Mouse (Mus musculus) myocyte (in vitro differentiated cells): ENCODE data around the gene Parvb. TPM values are rescaled to one million over a fixed set of nuclear protein-coding genes. Genes with fewer than 3 reads are reported as not detected.

Experiments used
- H3K27me3 ChIP-seq: one replicate; pipeline ENCODE4 v1.6.1; 2011; ENCODE audit not compliant: control insufficient read depth, insufficient read depth, insufficient read length
- H3K36me3 ChIP-seq: one replicate; pipeline ENCODE4 v1.6.1; 2011; ENCODE audit not compliant: control insufficient read depth, insufficient read depth
- H3K4me2 ChIP-seq: one replicate; pipeline ENCODE4 v1.6.1; 2011; ENCODE audit warnings: low read depth, control low read depth
- H3K4me3 ChIP-seq: one replicate; pipeline ENCODE4 v1.5.1; 2011; ENCODE audit warnings: mild to moderate bottlenecking, control low read depth, moderate library complexity
- H3K79me2 ChIP-seq: one replicate; pipeline ENCODE4 v1.6.1; 2011; ENCODE audit not compliant: control insufficient read depth, insufficient read depth
- H3ac ChIP-seq: one replicate; pipeline ENCODE4 v1.6.1; 2011; ENCODE audit not compliant: control insufficient read depth, insufficient read length
- CEBPB ChIP-seq: IDR thresholded peaks from 2 replicates; pipeline ENCODE4 v1.6.1; 2011; ENCODE audit warnings: mild to moderate bottlenecking, moderate library complexity; ENCODE audit not compliant: poor library complexity, insufficient read depth, severe bottlenecking
- E2F4 ChIP-seq: IDR thresholded peaks from one replicate; pipeline ENCODE4 v1.6.1; 2011; ENCODE audit warnings: mild to moderate bottlenecking, control low read depth, moderate library complexity; ENCODE audit not compliant: insufficient read depth
- MAX ChIP-seq: IDR thresholded peaks from one replicate; pipeline ENCODE4 v1.6.1; 2011; ENCODE audit warnings: low read depth, mild to moderate bottlenecking, control low read depth
- MYOD1 ChIP-seq, 3 experiments: IDR thresholded peaks; one replicate each; pipeline ENCODE4 v1.6.1; 2011; ENCODE audit warnings: control low read depth in 2 of 3, low read depth in 2 of 3, mild to moderate bottlenecking in 2 of 3, moderate library complexity in 1 of 3; ENCODE audit not compliant: insufficient read length in 2 of 3, control insufficient read depth in 1 of 3
- MYOG ChIP-seq, 3 experiments: IDR thresholded peaks; one replicate each; pipeline ENCODE4 v1.6.1; 2011; ENCODE audit warnings: control low read depth in 2 of 3, low read depth in 2 of 3, mild to moderate bottlenecking in 2 of 3; ENCODE audit not compliant: insufficient read length in 2 of 3, control insufficient read depth in 1 of 3, insufficient read depth in 1 of 3
- POLR2A ChIP-seq: IDR thresholded peaks from one replicate; pipeline ENCODE4 v1.6.1; 2011; ENCODE audit warnings: low read depth, mild to moderate bottlenecking, control low read depth, moderate library complexity; ENCODE audit not compliant: insufficient read length
- POLR2AphosphoS2 ChIP-seq: IDR thresholded peaks from one replicate; pipeline ENCODE4 v1.6.1; 2011; ENCODE audit warnings: low read depth, control low read depth; ENCODE audit not compliant: insufficient read length
- REST ChIP-seq: IDR thresholded peaks from one replicate; pipeline ENCODE4 v1.6.1; 2011; ENCODE audit warnings: mild to moderate bottlenecking, control low read depth, moderate library complexity; ENCODE audit not compliant: insufficient read depth, insufficient read length
- SRF ChIP-seq: IDR thresholded peaks from one replicate; pipeline ENCODE4 v1.6.1; 2011; ENCODE audit warnings: low read depth; ENCODE audit not compliant: control insufficient read depth, insufficient read length
- TCF12 ChIP-seq: IDR thresholded peaks from one replicate; pipeline ENCODE4 v1.6.1; 2011; ENCODE audit warnings: mild to moderate bottlenecking, control low read depth; ENCODE audit not compliant: poor library complexity, insufficient read depth, severe bottlenecking
- TCF3 ChIP-seq: IDR thresholded peaks from one replicate; pipeline ENCODE4 v1.6.1; 2011; ENCODE audit warnings: low read depth, control low read depth; ENCODE audit not compliant: insufficient read length
- USF1 ChIP-seq: IDR thresholded peaks from one replicate; pipeline ENCODE4 v1.6.1; 2011; ENCODE audit warnings: low read depth, mild to moderate bottlenecking, control low read depth, moderate library complexity
- polyA plus RNA-seq: library from polyadenylated mRNA; unstranded; fragments of >200 nt; fragmentation: generic; extraction: Trizol; gene quantifications from one replicate; pipeline ENCODE4 v1.2.1, GENCODE M21; 2012; ENCODE audit warnings: missing spikeins

Parvb gene
- polyA plus RNA-seq, 1 experiment, result 86.2 TPM

- Histone ChIP-seq H3K27me3 (no peaks in the 10 kb centered on the region), H3ac (no peak overlapping the region), H3K79me2 (no peaks in the 10 kb centered on the region), H3K36me3 (no peaks in the 10 kb centered on the region), H3K4me3 (no peak overlapping the region), H3K4me2 (no peak overlapping the region)
- TF ChIP-seq POLR2A, result no peak
Measured at GRCm38 (mm10) chr15:84223423-84223822, 8.4 kb upstream of the Parvb start.

GRCm38 (mm10) chr15:84224779-84225178 lies 7.1 kb upstream of the Parvb start:
- no peaks in the 10 kb centered on the region for H3K27me3 ChIP-seq
- H3K4me3 ChIP-seq, result no peak overlapping the region
- no peak overlapping the region for H3ac ChIP-seq
- H3K4me2 ChIP-seq, result peak overlapping the region; percentile 35
- no peaks in the 10 kb centered on the region for H3K79me2 ChIP-seq
- no peaks in the 10 kb centered on the region for H3K36me3 ChIP-seq
- no peak for TF ChIP-seq TCF12
- TF ChIP-seq POLR2A, result no peak
- no peak for TF ChIP-seq POLR2AphosphoS2
- TF ChIP-seq USF1, result no peak
- no peak for TF ChIP-seq MYOG (IDR thresholded peaks at IDR 0.05; ENCODE audit: control insufficient read depth in 1 of 3, insufficient read depth in 1 of 3, insufficient read length in 2 of 3, low read depth in 2 of 3)
- TF ChIP-seq CEBPB, result no peak
- TF ChIP-seq E2F4, result no peak
- TF ChIP-seq MYOD1 (IDR thresholded peaks at IDR 0.05; ENCODE audit: control insufficient read depth in 1 of 3, insufficient read length in 2 of 3, low read depth in 2 of 3), result no peak
- no peak for TF ChIP-seq SRF
- no peak for TF ChIP-seq TCF3
- no peak for TF ChIP-seq MAX
- no peak for TF ChIP-seq REST

GRCm38 (mm10) chr15:84226918-84227317 lies 4.9 kb upstream of the Parvb start:
- H3K79me2 ChIP-seq, result no peaks in the 10 kb centered on the region
- H3K36me3 ChIP-seq, result no peaks in the 10 kb centered on the region
- H3K4me3 ChIP-seq, result no peak overlapping the region
- H3K27me3 ChIP-seq, result no peaks in the 10 kb centered on the region
- no peak for TF ChIP-seq MAX
- TF ChIP-seq POLR2AphosphoS2, result no peak
- TF ChIP-seq TCF12, result no peak
- no peak for TF ChIP-seq MYOD1 (IDR thresholded peaks at IDR 0.05; ENCODE audit: control insufficient read depth in 1 of 3, insufficient read length in 2 of 3, low read depth in 2 of 3)
- TF ChIP-seq POLR2A, result no peak
- TF ChIP-seq MYOG (IDR thresholded peaks at IDR 0.05; ENCODE audit: control insufficient read depth in 1 of 3, insufficient read depth in 1 of 3, insufficient read length in 2 of 3, low read depth in 2 of 3), result no peak
- TF ChIP-seq TCF3, result no peak
- TF ChIP-seq REST, result no peak
- TF ChIP-seq SRF, result no peak
- no peak for TF ChIP-seq CEBPB
- no peak for TF ChIP-seq E2F4
- no peak for TF ChIP-seq USF1
- H3ac ChIP-seq, result no peak overlapping the region
- H3K4me2 ChIP-seq, result no peak overlapping the region

GRCm38 (mm10) chr15:84230661-84231060 lies 1.2 kb upstream of the Parvb start:
- Histone ChIP-seq H3K27me3 (no peaks in the 10 kb centered on the region), H3K4me3 (no peak overlapping the region), H3K4me2 (peak overlapping the region; percentile 97), H3K36me3 (no peaks in the 10 kb centered on the region), H3K79me2 (peaks cover 28% of the 10 kb centered on the region), H3ac (no peak overlapping the region)
- no peak for TF ChIP-seq REST
- no peak for TF ChIP-seq MYOG (IDR thresholded peaks at IDR 0.05; ENCODE audit: control insufficient read depth in 1 of 3, insufficient read depth in 1 of 3, insufficient read length in 2 of 3, low read depth in 2 of 3)
- no peak for TF ChIP-seq CEBPB
- TF ChIP-seq SRF, result no peak
- TF ChIP-seq POLR2AphosphoS2, result no peak
- no peak for TF ChIP-seq E2F4
- no peak for TF ChIP-seq TCF12
- TF ChIP-seq TCF3, result no peak
- no peak for TF ChIP-seq MAX
- TF ChIP-seq POLR2A, result no peak
- TF ChIP-seq USF1, result no peak
- TF ChIP-seq MYOD1 (IDR thresholded peaks at IDR 0.05; ENCODE audit: control insufficient read depth in 1 of 3, insufficient read length in 2 of 3, low read depth in 2 of 3), result no peak

- Histone ChIP-seq H3K4me2 (peak overlapping the region; percentile 97), H3K4me3 (peak overlapping the region; percentile 79), H3ac (peak overlapping the region; percentile 66), H3K36me3 (no peaks in the 10 kb centered on the region), H3K79me2 (peaks cover 32% of the 10 kb centered on the region), H3K27me3 (no peaks in the 10 kb centered on the region)
- TF ChIP-seq POLR2AphosphoS2 (no peak), MYOD1 (IDR thresholded peaks at IDR 0.05; ENCODE audit: control insufficient read depth in 1 of 3, insufficient read length in 2 of 3, low read depth in 2 of 3) (no peak), MAX (no peak), REST (no peak), MYOG (IDR thresholded peaks at IDR 0.05; ENCODE audit: control insufficient read depth in 1 of 3, insufficient read depth in 1 of 3, insufficient read length in 2 of 3, low read depth in 2 of 3) (no peak), E2F4 (no peak), CEBPB (no peak), POLR2A (no peak), TCF3 (no peak), USF1 (no peak), SRF (no peak), TCF12 (no peak)
Measured at GRCm38 (mm10) chr15:84231113-84231712, 630 bp upstream of the Parvb start.
